In genomic region chr12:88738616-88739015, GRCm38 (mm10) we compare ENCODE assay signal across 22 mouse cellular contexts. TPM values are rescaled to one million over a fixed set of nuclear protein-coding genes. Genes with fewer than 3 reads are reported as not detected.
DNase-seq lines count a peak whose midpoint lies in the region; ATAC-seq lines count a peak whose summit lies in the region.
"Had no signal": no experiment of that assay in that cellular context is flagged by ENCODE, and none has a peak within 500 bp of the region (broad histone marks: within the 10 kb centered on the region; RNA-seq: fewer than 3 reads in every experiment).

No protein-coding gene starts in this region.

- H3K9ac ChIP-seq in liver, embryonic 12.5 days = no peak overlapping the region
- no peak overlapping the region for H3K9ac ChIP-seq in intestine, embryonic 16.5 days (ENCODE audit: low read depth, low read length)
- H3K9ac ChIP-seq: forebrain, embryonic 12.5 days; heart, embryonic 15.5 days; limb, embryonic 15.5 days; midbrain, embryonic 12.5 days; neural tube, embryonic 13.5 days had no signal

- H3K4me2 ChIP-seq in liver, embryonic 12.5 days = no peak overlapping the region
- no peak overlapping the region for H3K4me2 ChIP-seq in intestine, embryonic 16.5 days (ENCODE audit: low read depth, low read length)
- H3K4me2 ChIP-seq: forebrain, embryonic 12.5 days; heart, embryonic 15.5 days; limb, embryonic 15.5 days; midbrain, embryonic 12.5 days; neural tube, embryonic 13.5 days had no signal

- no peaks in the 10 kb centered on the region for H3K9me3 ChIP-seq in liver, embryonic 12.5 days (replicated peaks)
- no peaks in the 10 kb centered on the region for H3K9me3 ChIP-seq in intestine, embryonic 16.5 days (ENCODE audit: control insufficient read depth, low read length)
- H3K9me3 ChIP-seq: embryonic facial prominence, embryonic 10.5 days; forebrain, embryonic 12.5 days; G1E; heart, embryonic 15.5 days; hindbrain, embryonic 10.5 days; limb, embryonic 15.5 days; midbrain, embryonic 12.5 days; neural tube, embryonic 13.5 days had no signal

- no peaks in the 10 kb centered on the region for H3K4me1 ChIP-seq in liver, embryonic 12.5 days
- no peaks in the 10 kb centered on the region for H3K4me1 ChIP-seq in intestine, embryonic 16.5 days (ENCODE audit: control insufficient read depth, insufficient read depth, low read length)
- H3K4me1 ChIP-seq: embryonic facial prominence, embryonic 10.5 days; heart, embryonic 15.5 days; hindbrain, embryonic 10.5 days; limb, embryonic 15.5 days; midbrain, embryonic 12.5 days; neural tube, embryonic 13.5 days had no signal

- no peaks in the 10 kb centered on the region for H3K27me3 ChIP-seq in liver, embryonic 12.5 days (replicated peaks)
- H3K27me3 ChIP-seq in intestine, embryonic 16.5 days (replicated peaks; ENCODE audit: control insufficient read depth, insufficient read depth, low read length) = no peaks in the 10 kb centered on the region
- H3K27me3 ChIP-seq: forebrain, embryonic 12.5 days; heart, embryonic 15.5 days; limb, embryonic 15.5 days; midbrain, embryonic 12.5 days; neural tube, embryonic 13.5 days had no signal

- ATAC-seq in liver, embryonic 12.5 days = no peak
- ATAC-seq in intestine, embryonic 16.5 days = no peak
- ATAC-seq: hindbrain, postnatal 0 days; lung, postnatal 0 days had no signal

- DNase-seq in heart, adult 11 months = peak; percentile 81
- no peak for DNase-seq in heart, postnatal 14 days
- peak; percentile 82 to 87 for DNase-seq in right cerebral cortex, adult 2 months (ENCODE audit: low spot score in 2 of 2)
- no peak for DNase-seq in right cerebral cortex, postnatal 4 days
- peak; percentile 82 to 88 for DNase-seq in left cerebral cortex, postnatal 36 days (ENCODE audit: low spot score in 2 of 2)
- DNase-seq in heart, postnatal 36 days = no peak
- DNase-seq: cerebellum, adult 18-20 months; gastrocnemius, postnatal 25 days; kidney, adult 11 months; thymus, postnatal 14 days had no signal

- H3K27ac ChIP-seq in liver, embryonic 12.5 days = no peak overlapping the region
- H3K27ac ChIP-seq in intestine, embryonic 16.5 days (ENCODE audit: low read length) = no peak overlapping the region
- H3K27ac ChIP-seq: embryonic facial prominence, embryonic 10.5 days; forebrain, embryonic 12.5 days; heart, embryonic 15.5 days; hindbrain, embryonic 10.5 days; hindbrain, postnatal 0 days; limb, embryonic 15.5 days; midbrain, embryonic 12.5 days; neural tube, embryonic 13.5 days had no signal

- WGBS in liver, embryonic 12.5 days (ENCODE audit: insufficient replicate concordance) = 49% methylated on average over 4 of the region's 4 CpGs
- WGBS in intestine, embryonic 16.5 days = 59% methylated on average over 4 of the region's 4 CpGs

- H3K36me3 ChIP-seq in liver, embryonic 12.5 days = no peaks in the 10 kb centered on the region
- no peaks in the 10 kb centered on the region for H3K36me3 ChIP-seq in intestine, embryonic 16.5 days (ENCODE audit: control insufficient read depth, insufficient read depth, low read length)
- H3K36me3 ChIP-seq: embryonic facial prominence, embryonic 10.5 days; forebrain, embryonic 12.5 days; G1E; heart, embryonic 15.5 days; hindbrain, embryonic 10.5 days; limb, embryonic 15.5 days; midbrain, embryonic 12.5 days; neural tube, embryonic 13.5 days had no signal

- intact Hi-C loops in heart, postnatal 14 days (cut with DNase I) = no loop called here
- intact Hi-C loops in left cerebral cortex, postnatal 36 days (cut with DNase I) = no loop called here
- intact Hi-C loops in heart, postnatal 36 days (cut with DNase I) = no loop called here

- no peak overlapping the region for H3K4me3 ChIP-seq in liver, embryonic 12.5 days
- no peak overlapping the region for H3K4me3 ChIP-seq in intestine, embryonic 16.5 days (ENCODE audit: low read length)
- H3K4me3 ChIP-seq: embryonic facial prominence, embryonic 10.5 days; forebrain, embryonic 12.5 days; heart, embryonic 15.5 days; hindbrain, embryonic 10.5 days; limb, embryonic 15.5 days; midbrain, embryonic 12.5 days; neural tube, embryonic 13.5 days had no signal

RNA-seq across cellular contexts. Expression of gene Nrxn3, which starts 15.9 kb away (rescaled TPM):
- under 1 TPM; 0.41 to 0.60 TPM for total RNA-seq in heart, postnatal 14 days (2021)
- 100 to 1,000 TPM; 214 to 265 TPM for total RNA-seq in left cerebral cortex, postnatal 36 days (2021)
- 1.4 and 1.9 TPM in 2 replicates for polyA plus RNA-seq in liver, embryonic 12.5 days (2016; fragmentation: Nextera tagmentation; extraction: Ambion mirVana)
- polyA plus RNA-seq in intestine, embryonic 16.5 days (2015; fragmentation: Nextera tagmentation; extraction: Ambion mirVana) = 1.4 and 1.5 TPM in 2 replicates
- total RNA-seq in heart, postnatal 36 days (2021) = under 1 TPM; 0.08 to 0.19 TPM
- polyA plus RNA-seq: G1E had no signal

Comparison
In these comparisons a context has a peak if more than half of its experiments do, and no peak if none do; other contexts are left out.
1. DNase-seq: peak in heart, adult 11 months (single experiment), right cerebral cortex, adult 2 months (2 of 2) and left cerebral cortex, postnatal 36 days (2 of 2); none in heart, postnatal 14 days (0 of 2), right cerebral cortex, postnatal 4 days (single experiment) and heart, postnatal 36 days (0 of 2).
2. RNA of gene Nrxn3, which starts 15.9 kb away (total RNA-seq): 214 to 265 TPM in left cerebral cortex, postnatal 36 days; 0.41 to 0.60 TPM in heart, postnatal 14 days and 0.08 to 0.19 TPM in heart, postnatal 36 days; every median in the first group is over 100 times any median in the second.